Mouse (Mus musculus) c-Kit-positive CD71-positive TER-119-positive erythroid progenitor cells, embryonic 14.5 days (primary cell): Measurements from ENCODE around the gene Zfp398.

Experiments used
- DNase-seq: peaks from one replicate; pipeline ENCODE4 v3.0.0-alpha.2; 2013; ENCODE audit warnings: low spot score

Zfp398 gene

DNA sequence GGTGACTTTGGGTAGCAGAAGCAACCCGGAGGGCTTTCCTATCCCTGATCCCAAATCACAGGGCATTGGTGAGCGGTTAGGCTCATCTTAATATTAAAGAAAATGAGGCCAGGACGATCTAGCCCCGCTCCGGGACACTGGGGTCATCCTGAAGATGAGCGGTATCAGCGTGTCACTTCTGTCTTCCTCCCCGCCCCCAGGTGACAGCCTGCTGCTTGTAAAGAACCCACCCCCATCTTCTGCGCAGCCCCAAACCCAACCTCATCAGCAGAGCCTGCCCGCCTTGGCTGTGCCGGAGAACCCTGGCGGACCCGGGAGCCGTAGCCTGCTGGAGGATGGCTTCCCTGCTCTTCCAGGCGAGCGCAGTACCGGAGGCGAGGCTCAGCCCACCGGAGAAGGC lies 68.9 kb downstream of the Zfp398 start:
- no peak for DNase-seq

- no peak for DNase-seq
Observed at GRCm38 (mm10) chr6:47904917-47905695, 69.6 kb downstream of the Zfp398 start.

GRCm38 (mm10) chr6:47906326-47906725 lies 70.9 kb downstream of the Zfp398 start:
- DNase-seq = no peak

DNA sequence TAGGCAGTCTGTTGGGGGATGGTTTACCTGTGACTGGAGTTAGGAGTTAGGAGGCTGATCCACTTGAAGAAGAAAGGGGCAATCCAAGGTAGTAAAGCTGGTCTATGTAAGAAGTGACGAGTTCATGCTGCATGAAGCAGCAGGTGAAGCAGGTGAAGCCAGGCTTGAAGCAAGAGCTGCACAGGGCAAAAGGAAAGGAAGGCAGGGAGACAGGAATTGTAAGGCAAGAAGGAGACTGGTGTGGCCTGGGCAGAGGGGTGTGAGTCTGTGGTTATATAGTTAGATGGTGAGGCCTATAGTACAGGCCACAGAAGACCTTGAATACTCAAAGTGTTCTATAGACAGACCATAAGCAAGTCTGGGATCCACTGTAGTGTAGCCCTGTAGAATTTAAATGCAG lies 73.5 kb downstream of the Zfp398 start:
- DNase-seq = no peak

- no peak for DNase-seq
Observed at GRCm38 (mm10) chr6:47911650-47912049, 76.2 kb downstream of the Zfp398 start.

GRCm38 (mm10) chr6:47912991-47913390 lies 77.5 kb downstream of the Zfp398 start:
- no peak for DNase-seq

DNA sequence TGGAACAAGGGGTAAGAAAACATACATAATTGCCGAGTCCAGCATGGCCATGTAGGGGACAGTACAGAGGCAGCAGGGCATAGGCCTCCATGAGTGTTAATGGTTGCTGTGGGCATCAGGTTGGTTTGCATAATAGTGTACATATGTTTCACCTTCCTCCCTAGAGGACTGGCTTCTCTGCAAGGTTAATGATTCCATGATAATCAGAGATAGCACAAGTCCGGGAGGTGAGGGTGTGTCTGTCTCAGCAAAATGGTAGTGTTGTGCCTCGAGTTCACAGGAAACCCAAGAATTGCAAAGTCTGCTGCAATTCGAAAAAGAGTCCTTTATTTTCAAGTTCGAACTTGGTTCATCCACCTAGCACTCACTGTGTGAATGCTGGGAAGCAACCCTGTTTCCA lies 81.6 kb downstream of the Zfp398 start:
- DNase-seq = no peak

DNA sequence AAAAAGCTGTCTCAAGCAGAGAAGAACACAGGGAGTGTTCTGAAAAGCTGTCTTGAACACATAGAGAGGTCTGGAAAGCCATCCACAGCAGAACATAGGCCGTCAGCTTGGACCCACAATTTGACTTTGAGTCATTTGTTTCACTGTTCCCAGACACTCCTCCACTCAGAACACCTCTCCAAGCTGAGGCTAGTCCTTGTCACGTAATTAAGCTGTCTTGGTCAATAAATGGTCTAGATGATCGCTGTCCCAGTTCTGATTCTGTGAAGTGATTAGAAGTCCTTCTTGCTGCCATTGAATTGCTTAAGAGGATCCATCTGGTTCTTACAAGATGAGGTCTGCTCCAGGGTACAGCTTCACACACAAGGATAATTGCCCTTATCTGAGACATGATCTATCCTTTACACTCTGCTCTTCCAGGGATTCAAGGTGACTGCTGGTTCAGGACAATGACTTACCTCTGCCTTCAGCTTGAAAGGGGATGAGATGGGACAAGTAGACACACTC lies 83.4 kb downstream of the Zfp398 start:
- DNase-seq = no peak

- DNase-seq = peak; percentile 11
Observed at GRCm38 (mm10) chr6:47919646-47920446, 84.4 kb downstream of the Zfp398 start.

- peak; percentile 86 for DNase-seq
Observed at GRCm38 (mm10) chr6:47920447-47921340, 85.2 kb downstream of the Zfp398 start, which contains the start of gene Zfp212. Zfp212 (plus strand) TSS chr6:47920476.
